In genomic region chr2:100948632-100949031, GRCm38 (mm10) we compare ENCODE assay signal across 8 mouse cellular contexts.
DNase-seq lines count a peak whose midpoint lies in the region; ATAC-seq and TF ChIP-seq lines count a peak whose summit lies in the region.
"Not testable (repeated sequence)": the region's sequence is repeated elsewhere in the genome, so short reads cannot be mapped to it uniquely, and the experiment has no call there.

No protein-coding gene starts in this region.

- not testable (repeated sequence) for H3K36me3 ChIP-seq in E14TG2a.4 (ENCODE audit: insufficient read depth, low read length); forebrain, embryonic 10.5 days (replicated peaks); intestine, postnatal 0 days (ENCODE audit: control insufficient read depth, insufficient read depth); liver, embryonic 14.5 days (replicated peaks; ENCODE audit: control insufficient read depth, insufficient read depth, low read depth)

- not testable (repeated sequence) for ATAC-seq in intestine, postnatal 0 days; liver, embryonic 14.5 days (ENCODE audit: insufficient read depth)

- H3K4me2 ChIP-seq in intestine, postnatal 0 days (replicated peaks; ENCODE audit: low read depth); liver, embryonic 14.5 days (ENCODE audit: low read depth): not testable (repeated sequence)

- not testable (repeated sequence) for H3K4me1 ChIP-seq in E14TG2a.4 (replicated peaks; ENCODE audit: low read depth, low read length); cortical plate, adult 2 months (ENCODE audit: control insufficient read depth, insufficient read depth, low read length); forebrain, embryonic 10.5 days; intestine, postnatal 0 days (replicated peaks; ENCODE audit: control insufficient read depth, insufficient read depth, low read length); liver, embryonic 14.5 days (replicated peaks; ENCODE audit: control insufficient read depth in 2 of 2, insufficient read depth in 2 of 2, low read length in 1 of 2)

- DNase-seq in adrenal gland, adult 2 months = peak; percentile 5
- peak; percentile 16 for DNase-seq in forebrain, embryonic 10.5 days (ENCODE audit: extremely low spot score, low spot score)
- DNase-seq in layer of hippocampus, adult 2 months (ENCODE audit: low spot score in 2 of 2); liver, embryonic 14.5 days (ENCODE audit: low read depth in 3 of 3, low spot score in 3 of 3): not testable (repeated sequence)
- peak; percentile 15 for DNase-seq in neural tube, embryonic 10.5 days (ENCODE audit: extremely low spot score, low spot score)

- not testable (repeated sequence) for H3K27ac ChIP-seq in cortical plate, adult 2 months (ENCODE audit: insufficient read depth, low read length); forebrain, embryonic 10.5 days; intestine, postnatal 0 days (ENCODE audit: low read depth, low read length); layer of hippocampus, adult 2 months; liver, embryonic 14.5 days

- not testable (repeated sequence) for TF ChIP-seq POLR2A in cortical plate, adult 2 months (IDR thresholded peaks at IDR 0.05; ENCODE audit: extremely low read depth, insufficient read depth, low read length)

- H3K4me3 ChIP-seq in E14TG2a.4 (replicated peaks; ENCODE audit: low read length); cortical plate, adult 2 months (ENCODE audit: insufficient read depth, low read length); forebrain, embryonic 10.5 days; intestine, postnatal 0 days (ENCODE audit: low read depth, low read length); layer of hippocampus, adult 2 months; liver, embryonic 14.5 days (ENCODE audit: insufficient read depth in 1 of 2, low read depth in 2 of 2, low read length in 2 of 2): not testable (repeated sequence)

- not testable (repeated sequence) for H3K9ac ChIP-seq in intestine, postnatal 0 days (ENCODE audit: low read depth, low read length); liver, embryonic 14.5 days (replicated peaks)

- peak; percentile 43 for TF ChIP-seq CTCF in E14TG2a.4 (conservative IDR thresholded peaks at IDR 0.05; ENCODE audit: low read length)
- TF ChIP-seq CTCF in cortical plate, adult 2 months (IDR thresholded peaks at IDR 0.05; ENCODE audit: extremely low read depth, insufficient read depth, low read length) = peak; percentile 11; the same call in 1 of the 2 replicates
- peak; percentile 66 for TF ChIP-seq CTCF in intestine, postnatal 0 days (IDR thresholded peaks at IDR 0.05; ENCODE audit: low read depth)
- peak; percentile 65 for TF ChIP-seq CTCF in layer of hippocampus, adult 2 months (conservative IDR thresholded peaks at IDR 0.05)
- 0 out of 2 replicates have a peak, but pooled peaks have one; percentile 33 for TF ChIP-seq CTCF in liver, embryonic 14.5 days (IDR thresholded peaks at IDR 0.05; ENCODE audit: low read depth)

- TF ChIP-seq EP300 in liver, embryonic 14.5 days (IDR thresholded peaks at IDR 0.05; ENCODE audit: low read depth) = not testable (repeated sequence)

- WGBS in forebrain, embryonic 10.5 days = 48% methylated on average over 3 of the region's 3 CpGs
- 49% methylated on average over 3 of the region's 3 CpGs for WGBS in intestine, postnatal 0 days
- 19% methylated on average over 3 of the region's 3 CpGs for WGBS in liver, embryonic 14.5 days (ENCODE audit: insufficient replicate concordance)

- H3K9me3 ChIP-seq in E14TG2a.4 (ENCODE audit: low read length); forebrain, embryonic 10.5 days; intestine, postnatal 0 days (ENCODE audit: control insufficient read depth); liver, embryonic 14.5 days (ENCODE audit: control insufficient read depth, low read length): not testable (repeated sequence)

- not testable (repeated sequence) for H3K27me3 ChIP-seq in E14TG2a.4 (ENCODE audit: insufficient read depth, low read length); forebrain, embryonic 10.5 days (ENCODE audit: poor library complexity, severe bottlenecking); intestine, postnatal 0 days (replicated peaks; ENCODE audit: control insufficient read depth, insufficient read depth, low read length); liver, embryonic 14.5 days (ENCODE audit: control insufficient read depth, insufficient read depth, low read length)

Comparison
In these comparisons a context has a peak if more than half of its experiments do, and no peak if none do; other contexts are left out.
1. CTCF ChIP-seq: peak in every context shown above with its lines; median percentile 66 in intestine, postnatal 0 days; 65 in layer of hippocampus, adult 2 months; 43 in E14TG2a.4; 33 in liver, embryonic 14.5 days; 11 in cortical plate, adult 2 months.